Mouse (Mus musculus) testis, postnatal 14 days (tissue): ENCODE measurements around the gene Fam69b.

Experiments
- DNase-seq: peaks from one replicate; pipeline ENCODE4 v3.0.0; 2021; ENCODE audit warnings: low spot score

Fam69b gene

GRCm38 (mm10) chr2:26627921-26628739 is at the start of gene Fam69b:
TSS of gene Fam69b (plus strand) at chr2:26628457.
- DNase-seq = peak; percentile 75

- no peak for DNase-seq
These were observed 48.5 kb upstream of the Fam69b start, which contains the start of gene Egfl7 for GRCm38 (mm10) chr2:26579714-26580113. TSS of gene Egfl7 (plus strand) at chr2:26580014.

GRCm38 (mm10) chr2:26580751-26581150 is 47.5 kb upstream of the Fam69b start:
- no peak for DNase-seq

GRCm38 (mm10) chr2:26582203-26582602 is 46.1 kb upstream of the Fam69b start:
- DNase-seq = no peak

- no peak for DNase-seq
These were observed 45.5 kb upstream of the Fam69b start for GRCm38 (mm10) chr2:26582741-26583140.

- no peak for DNase-seq
These were observed 44.6 kb upstream of the Fam69b start for GRCm38 (mm10) chr2:26583640-26584039.

GRCm38 (mm10) chr2:26585713-26586112 is 42.5 kb upstream of the Fam69b start:
- no peak for DNase-seq

- peak; percentile 74 for DNase-seq
These were observed 41.8 kb upstream of the Fam69b start, which contains the start of gene Gm20532 for GRCm38 (mm10) chr2:26586294-26587043. TSS of gene Gm20532 (plus strand) at chr2:26586639.

GRCm38 (mm10) chr2:26587044-26587405 is 41.2 kb upstream of the Fam69b start:
- no peak for DNase-seq

GRCm38 (mm10) chr2:26588573-26588972 is 39.7 kb upstream of the Fam69b start:
- DNase-seq = no peak

GRCm38 (mm10) chr2:26589284-26589683 is 39.0 kb upstream of the Fam69b start:
- no peak for DNase-seq

GRCm38 (mm10) chr2:26590282-26590681 is 38.0 kb upstream of the Fam69b start:
- DNase-seq = no peak

- no peak for DNase-seq
These were observed 37.3 kb upstream of the Fam69b start for GRCm38 (mm10) chr2:26590962-26591361.

GRCm38 (mm10) chr2:26591416-26591815 is 36.8 kb upstream of the Fam69b start:
- DNase-seq = no peak

GRCm38 (mm10) chr2:26593211-26594021 is 34.8 kb upstream of the Fam69b start:
- DNase-seq = no peak

GRCm38 (mm10) chr2:26594022-26594346 is 34.3 kb upstream of the Fam69b start:
- DNase-seq = no peak

GRCm38 (mm10) chr2:26594461-26594933 is 33.8 kb upstream of the Fam69b start:
- no peak for DNase-seq

- DNase-seq = no peak
These were observed 33.1 kb upstream of the Fam69b start for GRCm38 (mm10) chr2:26594934-26595724.

- no peak for DNase-seq
These were observed 32.4 kb upstream of the Fam69b start for GRCm38 (mm10) chr2:26595725-26596435.

- no peak for DNase-seq
These were observed 31.4 kb upstream of the Fam69b start for GRCm38 (mm10) chr2:26596898-26597297.

GRCm38 (mm10) chr2:26597810-26598209 is 30.4 kb upstream of the Fam69b start:
- DNase-seq = no peak
